In genomic region chr16:62449735-62450134, GRCm38 (mm10) we compare ENCODE assay signal across 31 mouse cellular contexts.
"Had no signal": no experiment of that assay in that cellular context is flagged by ENCODE, and none has a peak within 500 bp of the region (broad histone marks: within the 10 kb centered on the region; RNA-seq: fewer than 3 reads in every experiment).

No protein-coding gene starts in this region.

- H3K4me2 ChIP-seq: limb, embryonic 12.5 days; limb, embryonic 13.5 days; limb, embryonic 15.5 days; liver, embryonic 11.5 days; liver, embryonic 12.5 days; liver, embryonic 13.5 days; liver, embryonic 15.5 days; lung, embryonic 14.5 days; lung, embryonic 15.5 days; midbrain, embryonic 11.5 days; midbrain, embryonic 12.5 days; midbrain, embryonic 13.5 days; midbrain, embryonic 15.5 days had no signal

- H3K27me3 ChIP-seq: limb, embryonic 12.5 days; limb, embryonic 13.5 days; limb, embryonic 15.5 days; liver, embryonic 12.5 days; liver, embryonic 13.5 days; liver, embryonic 15.5 days; lung, embryonic 15.5 days; megakaryocyte, embryonic 14.5 days; midbrain, embryonic 12.5 days; midbrain, embryonic 13.5 days; midbrain, embryonic 15.5 days had no signal

- H3K9me3 ChIP-seq: limb, embryonic 10.5 days; limb, embryonic 12.5 days; limb, embryonic 13.5 days; limb, embryonic 15.5 days; liver, embryonic 12.5 days; liver, embryonic 13.5 days; liver, embryonic 15.5 days; lung, embryonic 15.5 days; midbrain, embryonic 10.5 days; midbrain, embryonic 12.5 days; midbrain, embryonic 13.5 days; midbrain, embryonic 15.5 days had no signal

- ATAC-seq: liver, embryonic 12.5 days; liver, postnatal 0 days; lung, postnatal 0 days; midbrain, embryonic 13.5 days; midbrain, embryonic 15.5 days; midbrain, embryonic 16.5 days had no signal

- H3K27ac ChIP-seq: limb, embryonic 10.5 days; limb, embryonic 12.5 days; limb, embryonic 13.5 days; limb, embryonic 15.5 days; liver, embryonic 12.5 days; liver, embryonic 13.5 days; liver, embryonic 14.5 days; liver, embryonic 15.5 days; lung, embryonic 15.5 days; macrophage; midbrain, embryonic 10.5 days; midbrain, embryonic 12.5 days; midbrain, embryonic 13.5 days; midbrain, embryonic 15.5 days had no signal

- DNase-seq: left cerebral cortex, postnatal 4 days; liver; liver, embryonic 13.5 days; liver, postnatal 0 days; lung, adult 18-20 months; lung, adult 2 months; lung, embryonic 14.5 days; lung, postnatal 10 days; lung, postnatal 14 days; lung, postnatal 36 days; lung, postnatal 4 days; midbrain, embryonic 14.5 days had no signal

- H3K9ac ChIP-seq: limb, embryonic 12.5 days; limb, embryonic 13.5 days; limb, embryonic 15.5 days; liver, embryonic 12.5 days; liver, embryonic 13.5 days; liver, embryonic 14.5 days; liver, embryonic 15.5 days; liver, postnatal 0 days; lung, embryonic 14.5 days; lung, embryonic 15.5 days; midbrain, embryonic 12.5 days; midbrain, embryonic 13.5 days; midbrain, embryonic 15.5 days had no signal

- H3K36me3 ChIP-seq: limb, embryonic 10.5 days; limb, embryonic 12.5 days; limb, embryonic 13.5 days; limb, embryonic 15.5 days; liver, embryonic 12.5 days; liver, embryonic 13.5 days; liver, embryonic 15.5 days; lung, embryonic 15.5 days; midbrain, embryonic 10.5 days; midbrain, embryonic 12.5 days; midbrain, embryonic 13.5 days; midbrain, embryonic 15.5 days had no signal

- H3K4me3 ChIP-seq: limb, embryonic 10.5 days; limb, embryonic 12.5 days; limb, embryonic 13.5 days; limb, embryonic 15.5 days; liver, embryonic 12.5 days; liver, embryonic 13.5 days; liver, embryonic 15.5 days; lung, embryonic 15.5 days; megakaryocyte, embryonic 14.5 days; midbrain, embryonic 10.5 days; midbrain, embryonic 12.5 days; midbrain, embryonic 13.5 days; midbrain, embryonic 15.5 days; myocyte had no signal

- H3K4me1 ChIP-seq: limb, embryonic 10.5 days; limb, embryonic 12.5 days; limb, embryonic 13.5 days; limb, embryonic 15.5 days; liver, embryonic 12.5 days; liver, embryonic 13.5 days; liver, embryonic 15.5 days; lung, embryonic 15.5 days; megakaryocyte, embryonic 14.5 days; midbrain, embryonic 12.5 days; midbrain, embryonic 13.5 days; midbrain, embryonic 15.5 days had no signal
